ENCODE assay signal across 18 mouse cellular contexts in genomic region chr5:146749857-146750256, GRCm38 (mm10).
"Had no signal": no experiment of that assay in that cellular context is flagged by ENCODE, and none has a peak within 500 bp of the region (broad histone marks: within the 10 kb centered on the region; RNA-seq: fewer than 3 reads in every experiment).

No protein-coding gene starts in this region.

- H3K9ac ChIP-seq: limb, embryonic 12.5 days; limb, embryonic 15.5 days; liver, embryonic 14.5 days; liver, postnatal 0 days; lung, embryonic 15.5 days; neural tube, embryonic 12.5 days; neural tube, embryonic 15.5 days; stomach, embryonic 15.5 days had no signal

- H3K4me1 ChIP-seq: limb, embryonic 12.5 days; limb, embryonic 15.5 days; lung, embryonic 15.5 days; neural tube, embryonic 12.5 days; neural tube, embryonic 15.5 days; stomach, embryonic 15.5 days had no signal

- H3K27me3 ChIP-seq: limb, embryonic 12.5 days; limb, embryonic 15.5 days; lung, embryonic 15.5 days; neural tube, embryonic 12.5 days; neural tube, embryonic 15.5 days; stomach, embryonic 15.5 days had no signal

- H3K27ac ChIP-seq: limb, embryonic 12.5 days; limb, embryonic 15.5 days; liver, embryonic 14.5 days; lung, embryonic 15.5 days; neural tube, embryonic 12.5 days; neural tube, embryonic 15.5 days; stomach, embryonic 15.5 days had no signal

- DNase-seq: kidney, adult 18-20 months; kidney, postnatal 4 days; liver, postnatal 0 days; lung, postnatal 36 days; midbrain, embryonic 14.5 days; retina, postnatal 1 day; right cerebral cortex, postnatal 25 days; spleen, adult 18-20 months; thymus, adult 2 months; thymus, postnatal 14 days; thymus, postnatal 4 days had no signal

- H3K9me3 ChIP-seq: limb, embryonic 12.5 days; limb, embryonic 15.5 days; lung, embryonic 15.5 days; neural tube, embryonic 12.5 days; neural tube, embryonic 15.5 days; stomach, embryonic 15.5 days had no signal

- ATAC-seq: liver, postnatal 0 days had no signal

- H3K4me3 ChIP-seq: limb, embryonic 12.5 days; limb, embryonic 15.5 days; lung, embryonic 15.5 days; neural tube, embryonic 12.5 days; neural tube, embryonic 15.5 days; stomach, embryonic 15.5 days had no signal
